Mouse (Mus musculus): ENCODE results near the gene Pycr2.

DNA sequence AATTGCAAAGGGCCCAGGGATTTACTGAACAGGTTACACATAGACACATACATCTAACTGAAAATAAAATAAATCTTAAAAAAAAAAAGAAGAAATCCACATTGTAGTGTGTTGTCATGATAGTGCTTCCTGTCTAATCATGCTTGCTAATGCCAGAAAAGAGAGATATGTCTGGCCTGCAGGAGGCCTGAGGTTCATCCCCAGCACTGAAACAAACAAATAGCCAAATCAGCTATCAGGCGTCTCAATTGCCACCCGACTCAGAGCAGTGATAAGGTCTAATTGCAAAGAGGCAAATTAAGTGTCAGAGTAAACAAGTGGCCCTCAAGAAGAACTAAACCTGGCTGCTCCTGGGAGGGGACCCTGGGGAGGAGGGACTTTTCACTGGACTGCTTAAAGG lies 25.5 kb downstream of the Pycr2 start:
- no peak for TF ChIP-seq CTCF (IDR thresholded peaks at IDR 0.05; ENCODE audit: low read depth)
- no peak for TF ChIP-seq EP300 (IDR thresholded peaks at IDR 0.05; ENCODE audit: low read depth)

All from heart, postnatal 0 days (tissue).